Mouse (Mus musculus): Measurements from ENCODE around the gene Rnf145. TPM values are rescaled to one million over a fixed set of nuclear protein-coding genes. Genes with fewer than 3 reads are reported as not detected.

Rnf145 gene
- polyA plus RNA-seq, 1 experiment from 2014 or later, result 89.5 TPM

DNA sequence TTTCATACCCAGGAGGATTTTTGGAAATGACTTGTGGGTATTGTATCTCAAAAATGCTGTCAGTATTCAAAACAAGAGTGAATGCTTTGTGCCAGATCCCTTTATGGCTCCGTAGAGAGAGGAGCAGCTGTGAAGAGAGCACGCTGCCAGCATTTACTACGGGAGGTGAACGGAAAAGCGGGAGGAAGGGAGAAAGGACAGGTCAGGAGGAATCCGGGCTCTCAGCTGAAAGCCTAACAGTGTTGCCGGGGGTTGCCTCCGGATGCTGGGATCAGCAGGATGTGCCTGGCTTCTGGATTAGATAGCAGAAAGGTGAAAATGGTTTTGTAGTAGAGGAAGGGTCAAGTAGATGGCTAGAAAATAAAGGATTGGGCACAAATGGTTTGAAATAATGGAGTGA lies 11.6 kb downstream of the Rnf145 start:
- ATAC-seq, result no peak
- H3K9ac ChIP-seq (replicated peaks; ENCODE audit: low read depth, low read length), result no peak overlapping the region
- H3K4me1 ChIP-seq (replicated peaks; ENCODE audit: control insufficient read depth, insufficient read depth, low read length), result no peaks in the 10 kb centered on the region
- H3K27me3 ChIP-seq (replicated peaks; ENCODE audit: control insufficient read depth, insufficient read depth, low read length), result no peaks in the 10 kb centered on the region
- peaks cover 16% of the 10 kb centered on the region for H3K36me3 ChIP-seq (ENCODE audit: control insufficient read depth, insufficient read depth)
- no peak overlapping the region for H3K4me2 ChIP-seq (ENCODE audit: low read length)
- no peaks in the 10 kb centered on the region for H3K9me3 ChIP-seq (ENCODE audit: control insufficient read depth, low read length)
- no peak overlapping the region for H3K4me3 ChIP-seq (replicated peaks; ENCODE audit: low read length)
- H3K27ac ChIP-seq (ENCODE audit: low read length), result no peak overlapping the region
- 61% methylated on average over 8 of the region's 8 CpGs for WGBS

DNA sequence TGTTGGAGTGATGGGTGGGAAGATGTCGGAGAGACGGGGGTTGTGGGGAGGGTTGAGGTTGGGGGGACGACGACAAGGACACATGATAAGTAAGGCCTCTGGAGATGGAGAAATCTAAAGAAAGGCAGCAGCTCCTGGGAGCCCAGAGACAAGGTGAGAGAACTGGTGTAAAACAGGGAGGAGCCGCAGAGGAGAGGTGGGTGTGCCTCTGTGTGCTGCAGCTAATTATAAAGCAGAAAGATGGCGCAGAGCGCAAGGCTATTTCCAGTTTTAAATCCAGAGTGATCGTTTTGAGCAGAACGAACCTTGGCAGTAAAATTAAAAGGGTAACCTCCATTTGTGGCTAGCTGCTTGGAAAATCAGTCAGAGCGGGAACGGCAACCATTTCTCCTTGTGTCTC lies 12.1 kb downstream of the Rnf145 start:
- H3K27ac ChIP-seq (ENCODE audit: low read length), result no peak overlapping the region
- no peaks in the 10 kb centered on the region for H3K9me3 ChIP-seq (ENCODE audit: control insufficient read depth, low read length)
- H3K4me2 ChIP-seq (ENCODE audit: low read length), result no peak overlapping the region
- WGBS, result 90% methylated on average over 11 of the region's 11 CpGs
- H3K9ac ChIP-seq (replicated peaks; ENCODE audit: low read depth, low read length), result no peak overlapping the region
- H3K27me3 ChIP-seq (replicated peaks; ENCODE audit: control insufficient read depth, insufficient read depth, low read length), result no peaks in the 10 kb centered on the region
- no peaks in the 10 kb centered on the region for H3K4me1 ChIP-seq (replicated peaks; ENCODE audit: control insufficient read depth, insufficient read depth, low read length)
- H3K4me3 ChIP-seq (replicated peaks; ENCODE audit: low read length), result no peak overlapping the region
- ATAC-seq, result no peak
- peaks cover 14% of the 10 kb centered on the region for H3K36me3 ChIP-seq (ENCODE audit: control insufficient read depth, insufficient read depth)

DNA sequence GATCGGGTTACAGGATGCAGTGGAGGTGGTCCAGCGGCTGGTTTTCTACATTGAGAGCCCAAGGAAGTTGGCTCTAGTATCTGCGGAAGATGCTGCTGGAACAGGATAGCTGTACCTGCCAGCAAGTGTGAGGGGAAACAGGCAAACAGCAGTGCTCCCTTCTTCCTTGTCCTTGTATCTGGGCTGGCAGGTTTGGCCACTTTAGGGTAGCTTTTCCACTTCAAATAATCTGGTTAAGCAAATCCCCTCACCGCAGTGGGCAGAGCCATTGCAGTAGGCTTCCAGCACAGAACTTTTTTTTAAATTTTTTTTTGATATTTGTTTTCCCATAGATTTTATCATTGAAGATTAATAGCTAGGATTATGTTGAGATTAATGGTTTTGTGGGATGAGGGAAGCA lies 12.9 kb downstream of the Rnf145 start:
- H3K9ac ChIP-seq (replicated peaks; ENCODE audit: low read depth, low read length), result no peak overlapping the region
- no peak overlapping the region for H3K27ac ChIP-seq (ENCODE audit: low read length)
- no peak overlapping the region for H3K4me2 ChIP-seq (ENCODE audit: low read length)
- 98% methylated on average over 4 of the region's 4 CpGs for WGBS
- no peak overlapping the region for H3K4me3 ChIP-seq (replicated peaks; ENCODE audit: low read length)
- peaks cover 11% of the 10 kb centered on the region for H3K36me3 ChIP-seq (ENCODE audit: control insufficient read depth, insufficient read depth)
- no peaks in the 10 kb centered on the region for H3K9me3 ChIP-seq (ENCODE audit: control insufficient read depth, low read length)
- no peak for ATAC-seq
- no peaks in the 10 kb centered on the region for H3K4me1 ChIP-seq (replicated peaks; ENCODE audit: control insufficient read depth, insufficient read depth, low read length)
- no peaks in the 10 kb centered on the region for H3K27me3 ChIP-seq (replicated peaks; ENCODE audit: control insufficient read depth, insufficient read depth, low read length)

- no peak for ATAC-seq
- no peak overlapping the region for H3K4me2 ChIP-seq (ENCODE audit: low read length)
- H3K36me3 ChIP-seq (ENCODE audit: control insufficient read depth, insufficient read depth), result peaks cover 5% of the 10 kb centered on the region; the same call in 1 of the 2 replicates
- H3K9ac ChIP-seq (replicated peaks; ENCODE audit: low read depth, low read length), result no peak overlapping the region
- H3K27me3 ChIP-seq (replicated peaks; ENCODE audit: control insufficient read depth, insufficient read depth, low read length), result no peaks in the 10 kb centered on the region
- H3K4me3 ChIP-seq (replicated peaks; ENCODE audit: low read length), result no peak overlapping the region
- no peaks in the 10 kb centered on the region for H3K4me1 ChIP-seq (replicated peaks; ENCODE audit: control insufficient read depth, insufficient read depth, low read length)
- H3K9me3 ChIP-seq (ENCODE audit: control insufficient read depth, low read length), result no peaks in the 10 kb centered on the region
- H3K27ac ChIP-seq (ENCODE audit: low read length), result no peak overlapping the region
- WGBS, result 91% methylated on average over 17 of the region's 17 CpGs
Measured at GRCm38 (mm10) chr11:44532846-44533781, 14.3 kb downstream of the Rnf145 start.

- Histone ChIP-seq H3K36me3 (ENCODE audit: control insufficient read depth, insufficient read depth) (peaks cover 5% of the 10 kb centered on the region; the same call in 1 of the 2 replicates), H3K9me3 (ENCODE audit: control insufficient read depth, low read length) (no peaks in the 10 kb centered on the region), H3K4me2 (ENCODE audit: low read length) (no peak overlapping the region), H3K4me3 (replicated peaks; ENCODE audit: low read length) (no peak overlapping the region), H3K27ac (ENCODE audit: low read length) (no peak overlapping the region), H3K27me3 (replicated peaks; ENCODE audit: control insufficient read depth, insufficient read depth, low read length) (no peaks in the 10 kb centered on the region), H3K9ac (replicated peaks; ENCODE audit: low read depth, low read length) (no peak overlapping the region), H3K4me1 (replicated peaks; ENCODE audit: control insufficient read depth, insufficient read depth, low read length) (no peaks in the 10 kb centered on the region; the same call in 1 of the 2 replicates)
- no peak for ATAC-seq
- 92% methylated on average over 12 of the region's 12 CpGs for WGBS
Measured at GRCm38 (mm10) chr11:44534999-44535750, 16.4 kb downstream of the Rnf145 start.

GRCm38 (mm10) chr11:44537403-44537802 lies 18.6 kb downstream of the Rnf145 start:
- Histone ChIP-seq H3K9me3 (ENCODE audit: control insufficient read depth, low read length) (no peaks in the 10 kb centered on the region), H3K9ac (replicated peaks; ENCODE audit: low read depth, low read length) (no peak overlapping the region), H3K36me3 (ENCODE audit: control insufficient read depth, insufficient read depth) (peaks cover 2% of the 10 kb centered on the region; the same call in 1 of the 2 replicates), H3K4me2 (ENCODE audit: low read length) (no peak overlapping the region), H3K4me3 (replicated peaks; ENCODE audit: low read length) (no peak overlapping the region), H3K4me1 (replicated peaks; ENCODE audit: control insufficient read depth, insufficient read depth, low read length) (no peaks in the 10 kb centered on the region; the same call in 1 of the 2 replicates), H3K27me3 (replicated peaks; ENCODE audit: control insufficient read depth, insufficient read depth, low read length) (no peaks in the 10 kb centered on the region), H3K27ac (ENCODE audit: low read length) (no peak overlapping the region)
- WGBS, result 74% methylated on average over 7 of the region's 7 CpGs
- ATAC-seq, result no peak

DNA sequence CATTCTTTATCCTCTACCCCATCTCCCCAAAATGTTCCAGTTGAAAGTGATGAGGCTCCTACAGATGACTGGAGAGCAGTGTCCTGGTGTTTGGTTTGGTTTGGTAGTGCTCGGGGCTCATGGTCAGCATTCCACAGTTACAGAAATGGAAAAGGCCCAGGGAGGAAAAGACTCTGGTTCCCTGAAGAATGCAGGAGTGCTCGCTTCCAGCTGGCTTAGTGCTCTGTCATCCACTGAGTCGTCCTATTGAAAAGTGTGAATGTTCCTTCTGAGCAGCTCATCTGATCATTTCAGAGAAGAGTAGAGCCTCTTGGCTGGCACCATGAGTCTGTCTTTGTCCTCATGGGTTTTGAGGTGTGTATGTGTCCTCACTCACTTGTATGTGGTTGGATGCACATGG lies 19.3 kb downstream of the Rnf145 start:
- Histone ChIP-seq H3K9me3 (ENCODE audit: control insufficient read depth, low read length) (no peaks in the 10 kb centered on the region), H3K27ac (ENCODE audit: low read length) (no peak overlapping the region), H3K4me1 (replicated peaks; ENCODE audit: control insufficient read depth, insufficient read depth, low read length) (no peaks in the 10 kb centered on the region; the same call in 1 of the 2 replicates), H3K36me3 (ENCODE audit: control insufficient read depth, insufficient read depth) (0 out of 2 replicates have a peak, but pooled peaks cover 2% of the 10 kb centered on the region), H3K4me3 (replicated peaks; ENCODE audit: low read length) (no peak overlapping the region), H3K27me3 (replicated peaks; ENCODE audit: control insufficient read depth, insufficient read depth, low read length) (no peaks in the 10 kb centered on the region), H3K9ac (replicated peaks; ENCODE audit: low read depth, low read length) (no peak overlapping the region), H3K4me2 (ENCODE audit: low read length) (no peak overlapping the region)
- no peak for ATAC-seq
- 87% methylated on average over 3 of the region's 3 CpGs for WGBS

- no peak overlapping the region for H3K9ac ChIP-seq (replicated peaks; ENCODE audit: low read depth, low read length)
- no peak overlapping the region for H3K4me3 ChIP-seq (replicated peaks; ENCODE audit: low read length)
- no peaks in the 10 kb centered on the region for H3K9me3 ChIP-seq (ENCODE audit: control insufficient read depth, low read length)
- no peaks in the 10 kb centered on the region for H3K27me3 ChIP-seq (replicated peaks; ENCODE audit: control insufficient read depth, insufficient read depth, low read length)
- no peaks in the 10 kb centered on the region for H3K36me3 ChIP-seq (ENCODE audit: control insufficient read depth, insufficient read depth)
- no peaks in the 10 kb centered on the region; the same call in 1 of the 2 replicates for H3K4me1 ChIP-seq (replicated peaks; ENCODE audit: control insufficient read depth, insufficient read depth, low read length)
- ATAC-seq, result no peak
- H3K27ac ChIP-seq (ENCODE audit: low read length), result no peak overlapping the region; the same call in 1 of the 2 replicates
- 85% methylated on average over 10 of the region's 10 CpGs for WGBS
- no peak overlapping the region for H3K4me2 ChIP-seq (ENCODE audit: low read length)
Measured at GRCm38 (mm10) chr11:44538501-44539290, 19.9 kb downstream of the Rnf145 start.
